Mouse (Mus musculus) heart, adult 2 months (tissue): ENCODE measurements around the gene Kat5.

Experiments
- CTCF ChIP-seq: fragments of 200-600 bp; IDR thresholded peaks from 2 replicates; pipeline ENCODE4 v1.8.1; 2022; ENCODE audit warnings: antibody characterized with exemption, mild to moderate bottlenecking, moderate library complexity
- EP300 ChIP-seq: fragments of 200-500 bp; IDR thresholded peaks from 2 replicates; pipeline ENCODE4 v1.6.1; 2011; ENCODE audit warnings: low read depth, low read length, control low read depth; ENCODE audit not compliant: insufficient read depth

DNA sequence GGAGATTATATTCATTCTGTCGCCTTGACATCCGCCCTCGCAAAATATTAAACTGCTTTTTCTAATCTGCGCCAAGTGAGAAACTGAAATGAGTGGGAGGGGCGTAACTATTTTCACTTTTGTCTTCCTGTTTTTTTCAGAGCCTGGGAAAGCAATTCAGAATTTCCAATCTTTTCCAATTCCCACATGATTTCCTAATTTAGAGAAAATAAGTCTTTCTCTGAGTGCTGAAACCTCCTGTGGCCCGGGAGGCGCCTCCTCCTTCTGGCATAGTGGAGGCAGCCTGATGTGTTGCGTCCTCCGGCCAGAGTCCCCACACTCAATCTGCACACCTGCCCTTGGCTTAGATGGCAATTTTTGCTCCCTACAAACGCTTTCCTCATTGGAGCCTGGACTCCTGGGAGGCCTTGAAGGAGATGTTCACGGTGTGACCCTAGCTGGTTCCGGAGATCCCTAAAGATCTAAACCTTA is 26.6 kb upstream of the Kat5 start:
- TF ChIP-seq CTCF (no peak), EP300 (no peak)
